Mouse (Mus musculus): ENCODE data around the gene Cpa5. TPM values are rescaled to one million over a fixed set of nuclear protein-coding genes. Genes with fewer than 3 reads are reported as not detected.

Cpa5 gene
- polyA plus RNA-seq, 1 experiment from 2014 or later: 0.25 TPM

- 82% methylated on average over 11 of the region's 11 CpGs for WGBS
- H3K27ac ChIP-seq (ENCODE audit: low read depth, low read length): no peak overlapping the region
- no peak overlapping the region for H3K9ac ChIP-seq (ENCODE audit: low read length)
- DNase-seq (ENCODE audit: low spot score, missing footprints) (no peak), ATAC-seq (ENCODE audit: low FRiP score) (no peak)
- no peak overlapping the region for H3K4me2 ChIP-seq
- H3K9me3 ChIP-seq (ENCODE audit: control insufficient read depth, low read length): no peaks in the 10 kb centered on the region
- no peak overlapping the region for H3K4me3 ChIP-seq (ENCODE audit: low read depth, low read length)
- H3K27me3 ChIP-seq (ENCODE audit: control insufficient read depth, insufficient read depth, low read length): no peaks in the 10 kb centered on the region
- H3K36me3 ChIP-seq (ENCODE audit: control insufficient read depth, insufficient read depth, low read length): no peaks in the 10 kb centered on the region
- H3K4me1 ChIP-seq (ENCODE audit: control insufficient read depth, insufficient read depth, low read length): peaks cover 14% of the 10 kb centered on the region; the same call in 1 of the 2 replicates
Measured at GRCm38 (mm10) chr6:30649651-30650296, 39.0 kb downstream of the Cpa5 start.

GRCm38 (mm10) chr6:30652425-30653188 is 41.8 kb downstream of the Cpa5 start:
- no peak for DNase-seq (ENCODE audit: low spot score, missing footprints)
- 68% methylated on average over 9 of the region's 9 CpGs for WGBS
- Histone ChIP-seq H3K4me2 (no peak overlapping the region), H3K4me3 (ENCODE audit: low read depth, low read length) (no peak overlapping the region), H3K4me1 (ENCODE audit: control insufficient read depth, insufficient read depth, low read length) (peaks cover 21% of the 10 kb centered on the region), H3K9me3 (ENCODE audit: control insufficient read depth, low read length) (no peaks in the 10 kb centered on the region), H3K9ac (ENCODE audit: low read length) (peak overlapping the region; percentile 33; the same call in 1 of the 2 replicates), H3K27me3 (ENCODE audit: control insufficient read depth, insufficient read depth, low read length) (no peaks in the 10 kb centered on the region), H3K36me3 (ENCODE audit: control insufficient read depth, insufficient read depth, low read length) (no peaks in the 10 kb centered on the region), H3K27ac (ENCODE audit: low read depth, low read length) (no peak overlapping the region)
- ATAC-seq (ENCODE audit: low FRiP score): no peak

- Histone ChIP-seq H3K4me3 (ENCODE audit: low read depth, low read length) (no peak overlapping the region), H3K36me3 (ENCODE audit: control insufficient read depth, insufficient read depth, low read length) (no peaks in the 10 kb centered on the region), H3K27ac (ENCODE audit: low read depth, low read length) (no peak overlapping the region), H3K9ac (ENCODE audit: low read length) (no peak overlapping the region), H3K4me2 (no peak overlapping the region), H3K4me1 (ENCODE audit: control insufficient read depth, insufficient read depth, low read length) (peaks cover 21% of the 10 kb centered on the region), H3K27me3 (ENCODE audit: control insufficient read depth, insufficient read depth, low read length) (no peaks in the 10 kb centered on the region), H3K9me3 (ENCODE audit: control insufficient read depth, low read length) (no peaks in the 10 kb centered on the region)
- 89% methylated on average over 6 of the region's 6 CpGs for WGBS
- DNase-seq (ENCODE audit: low spot score, missing footprints) (no peak), ATAC-seq (ENCODE audit: low FRiP score) (no peak)
Measured at GRCm38 (mm10) chr6:30653518-30653917, 42.7 kb downstream of the Cpa5 start.

GRCm38 (mm10) chr6:30654402-30654859 is 43.6 kb downstream of the Cpa5 start:
- no peak overlapping the region for H3K27ac ChIP-seq (ENCODE audit: low read depth, low read length)
- H3K27me3 ChIP-seq (ENCODE audit: control insufficient read depth, insufficient read depth, low read length): no peaks in the 10 kb centered on the region
- DNase-seq (ENCODE audit: low spot score, missing footprints) (no peak), ATAC-seq (ENCODE audit: low FRiP score) (peak; percentile 33; the same call in 1 of the 2 replicates)
- WGBS: 35% methylated on average over 6 of the region's 6 CpGs
- H3K4me3 ChIP-seq (ENCODE audit: low read depth, low read length): no peak overlapping the region
- H3K4me1 ChIP-seq (ENCODE audit: control insufficient read depth, insufficient read depth, low read length): peaks cover 21% of the 10 kb centered on the region
- no peak overlapping the region for H3K4me2 ChIP-seq
- no peaks in the 10 kb centered on the region for H3K36me3 ChIP-seq (ENCODE audit: control insufficient read depth, insufficient read depth, low read length)
- H3K9me3 ChIP-seq (ENCODE audit: control insufficient read depth, low read length): no peaks in the 10 kb centered on the region
- H3K9ac ChIP-seq (ENCODE audit: low read length): no peak overlapping the region; the same call in 1 of the 2 replicates

- Histone ChIP-seq H3K27ac (ENCODE audit: low read depth, low read length) (no peak overlapping the region), H3K9me3 (ENCODE audit: control insufficient read depth, low read length) (no peaks in the 10 kb centered on the region), H3K36me3 (ENCODE audit: control insufficient read depth, insufficient read depth, low read length) (no peaks in the 10 kb centered on the region), H3K4me1 (ENCODE audit: control insufficient read depth, insufficient read depth, low read length) (peaks cover 21% of the 10 kb centered on the region), H3K9ac (ENCODE audit: low read length) (no peak overlapping the region), H3K4me3 (ENCODE audit: low read depth, low read length) (no peak overlapping the region), H3K27me3 (ENCODE audit: control insufficient read depth, insufficient read depth, low read length) (no peaks in the 10 kb centered on the region), H3K4me2 (no peak overlapping the region)
- DNase-seq (ENCODE audit: low spot score, missing footprints) (no peak), ATAC-seq (ENCODE audit: low FRiP score) (0 out of 2 replicates have a peak, but pooled peaks have one; percentile 27)
- WGBS: 89% methylated on average over 3 of the region's 3 CpGs
Measured at GRCm38 (mm10) chr6:30654932-30655331, 44.1 kb downstream of the Cpa5 start.

GRCm38 (mm10) chr6:30657279-30657678 is 46.5 kb downstream of the Cpa5 start:
- no peak overlapping the region for H3K27ac ChIP-seq (ENCODE audit: low read depth, low read length)
- peaks cover 21% of the 10 kb centered on the region for H3K4me1 ChIP-seq (ENCODE audit: control insufficient read depth, insufficient read depth, low read length)
- WGBS: 96% methylated on average over 12 of the region's 12 CpGs

GRCm38 (mm10) chr6:30658619-30659018 is 47.8 kb downstream of the Cpa5 start:
- H3K27me3 ChIP-seq (ENCODE audit: control insufficient read depth, insufficient read depth, low read length): no peaks in the 10 kb centered on the region
- H3K4me1 ChIP-seq (ENCODE audit: control insufficient read depth, insufficient read depth, low read length): peaks cover 15% of the 10 kb centered on the region
- no peak overlapping the region for H3K4me2 ChIP-seq
- no peak for DNase-seq (ENCODE audit: low spot score, missing footprints)
- no peak overlapping the region for H3K27ac ChIP-seq (ENCODE audit: low read depth, low read length)
- WGBS: 77% methylated on average over 9 of the region's 9 CpGs
- no peaks in the 10 kb centered on the region for H3K36me3 ChIP-seq (ENCODE audit: control insufficient read depth, insufficient read depth, low read length)
- ATAC-seq (ENCODE audit: low FRiP score): no peak
- H3K4me3 ChIP-seq (ENCODE audit: low read depth, low read length): no peak overlapping the region
- no peaks in the 10 kb centered on the region for H3K9me3 ChIP-seq (ENCODE audit: control insufficient read depth, low read length)
- no peak overlapping the region for H3K9ac ChIP-seq (ENCODE audit: low read length)

More at GRCm38 (mm10) chr6:30657279-30657678, 46.5 kb downstream of the Cpa5 start:
- H3K9me3 ChIP-seq (ENCODE audit: control insufficient read depth, low read length): no peaks in the 10 kb centered on the region
- no peak overlapping the region for H3K4me2 ChIP-seq
- ATAC-seq (ENCODE audit: low FRiP score): no peak
- H3K36me3 ChIP-seq (ENCODE audit: control insufficient read depth, insufficient read depth, low read length): no peaks in the 10 kb centered on the region
- no peak overlapping the region for H3K9ac ChIP-seq (ENCODE audit: low read length)
- H3K4me3 ChIP-seq (ENCODE audit: low read depth, low read length): no peak overlapping the region
- no peaks in the 10 kb centered on the region for H3K27me3 ChIP-seq (ENCODE audit: control insufficient read depth, insufficient read depth, low read length)
- no peak for DNase-seq (ENCODE audit: low spot score, missing footprints)

GRCm38 (mm10) chr6:30664776-30665175 is 54.0 kb downstream of the Cpa5 start:
- H3K4me1 ChIP-seq (ENCODE audit: control insufficient read depth, insufficient read depth, low read length): peaks cover 19% of the 10 kb centered on the region
- no peak overlapping the region for H3K9ac ChIP-seq (ENCODE audit: low read length)
- DNase-seq (ENCODE audit: low spot score, missing footprints) (no peak), ATAC-seq (ENCODE audit: low FRiP score) (no peak)
- H3K4me3 ChIP-seq (ENCODE audit: low read depth, low read length): no peak overlapping the region
- H3K4me2 ChIP-seq: no peak overlapping the region
- no peaks in the 10 kb centered on the region for H3K9me3 ChIP-seq (ENCODE audit: control insufficient read depth, low read length)
- H3K27me3 ChIP-seq (ENCODE audit: control insufficient read depth, insufficient read depth, low read length): no peaks in the 10 kb centered on the region
- 49% methylated on average over 6 of the region's 6 CpGs for WGBS
- H3K27ac ChIP-seq (ENCODE audit: low read depth, low read length): peak overlapping the region; percentile 2; the same call in 1 of the 2 replicates
- H3K36me3 ChIP-seq (ENCODE audit: control insufficient read depth, insufficient read depth, low read length): no peaks in the 10 kb centered on the region

- Histone ChIP-seq H3K36me3 (ENCODE audit: control insufficient read depth, insufficient read depth, low read length) (no peaks in the 10 kb centered on the region), H3K27me3 (ENCODE audit: control insufficient read depth, insufficient read depth, low read length) (no peaks in the 10 kb centered on the region), H3K4me2 (no peak overlapping the region), H3K27ac (ENCODE audit: low read depth, low read length) (peak overlapping the region; percentile 2; the same call in 1 of the 2 replicates), H3K4me3 (ENCODE audit: low read depth, low read length) (no peak overlapping the region), H3K9ac (ENCODE audit: low read length) (no peak overlapping the region), H3K4me1 (ENCODE audit: control insufficient read depth, insufficient read depth, low read length) (peaks cover 19% of the 10 kb centered on the region), H3K9me3 (ENCODE audit: control insufficient read depth, low read length) (no peaks in the 10 kb centered on the region)
- 49% methylated on average over 4 of the region's 4 CpGs for WGBS
- ATAC-seq (ENCODE audit: low FRiP score) (no peak), DNase-seq (ENCODE audit: low spot score, missing footprints) (no peak)
Measured at GRCm38 (mm10) chr6:30665296-30665695, 54.5 kb downstream of the Cpa5 start.
